Mouse (Mus musculus) CH12.LX (cell line): Measurements from ENCODE around the gene Crabp1. TPM values are rescaled to one million over a fixed set of nuclear protein-coding genes. Genes with fewer than 3 reads are reported as not detected.

ENCODE experiments used
- DNase-seq: peaks from one replicate; pipeline ENCODE4 v3.0.0-alpha.2; 2013; ENCODE audit errors: extremely low read depth
- H3K27ac ChIP-seq: 2 replicates; pipeline ENCODE4 v1.5.1; 2012; ENCODE audit warnings: low read depth, mild to moderate bottlenecking, control low read depth, moderate library complexity; ENCODE audit not compliant: insufficient read depth
- H3K27me3 ChIP-seq: replicated peaks from 2 replicates; pipeline ENCODE3; 2012; ENCODE audit warnings: inconsistent platforms
- H3K36me3 ChIP-seq, 2 experiments: replicated peaks in 1 of 2; 2 replicates each; pipeline versions ENCODE3 to v1.6.1; 2012; ENCODE audit warnings: inconsistent platforms in 1 of 2, low read length in 1 of 2, mild to moderate bottlenecking in 1 of 2, mixed read lengths in 1 of 2, moderate library complexity in 1 of 2; ENCODE audit not compliant: control insufficient read depth in 1 of 2, insufficient read depth in 1 of 2
- H3K4me1 ChIP-seq, 2 experiments: 2 replicates each; pipeline ENCODE4 v1.6.1; 2012; ENCODE audit warnings: inconsistent platforms in 1 of 2, moderate library complexity in 1 of 2; ENCODE audit not compliant: insufficient read depth in 2 of 2, control insufficient read depth in 1 of 2
- H3K4me2 ChIP-seq: 2 replicates; pipeline ENCODE4 v1.6.1; 2012; ENCODE audit warnings: low read depth, mild to moderate bottlenecking, control low read depth; ENCODE audit not compliant: poor library complexity, insufficient read depth, severe bottlenecking
- H3K4me3 ChIP-seq, 3 experiments: fragments of 150-350 bp in 1 of 3; sonication (generic) in 1 of 3; replicated peaks in 1 of 3; 2 replicates each; pipeline versions ENCODE3 to v1.5.1; 2011 to 2012; ENCODE audit warnings: low read depth in 2 of 3, low read length in 2 of 3, mild to moderate bottlenecking in 2 of 3, moderate library complexity in 2 of 3, control low read depth in 1 of 3, improper control_type of control experiment in 1 of 3, inconsistent platforms in 1 of 3, mixed read lengths in 1 of 3; ENCODE audit not compliant: poor library complexity in 1 of 3
- H3K79me2 ChIP-seq: replicated peaks from 2 replicates; pipeline ENCODE4 v1.6.1; 2012; ENCODE audit warnings: mild to moderate bottlenecking, moderate library complexity; ENCODE audit not compliant: control insufficient read depth, poor library complexity, insufficient read depth, severe bottlenecking; ENCODE audit errors: extremely low read depth
- H3K9ac ChIP-seq: 2 replicates; pipeline ENCODE4 v1.6.1; 2012; ENCODE audit warnings: low read depth, mild to moderate bottlenecking, control low read depth, moderate library complexity; ENCODE audit not compliant: insufficient read depth
- H3K9me3 ChIP-seq: replicated peaks from 2 replicates; pipeline ENCODE3; 2012; ENCODE audit warnings: low read length, inconsistent platforms, mixed read lengths
- BHLHE40 ChIP-seq: IDR thresholded peaks from 2 replicates; pipeline ENCODE4 v1.6.1; 2011; ENCODE audit warnings: mild to moderate bottlenecking, low read depth, low read length, improper control_type of control experiment
- CHD1 ChIP-seq: IDR thresholded peaks from 2 replicates; pipeline ENCODE4 v1.6.1; 2012; ENCODE audit warnings: low read depth, low read length, improper control_type of control experiment, inconsistent platforms
- CHD2 ChIP-seq: IDR thresholded peaks from 2 replicates; pipeline ENCODE4 v1.6.1; 2011; ENCODE audit warnings: low read length, improper control_type of control experiment
- CTCF ChIP-seq, 2 experiments: IDR thresholded peaks in 1 of 2; conservative IDR thresholded peaks in 1 of 2; 2 replicates each; pipeline ENCODE4 v1.5.1; 2011 to 2012; ENCODE audit warnings: low read depth in 2 of 2, low read length in 2 of 2, improper control_type of control experiment in 1 of 2, inconsistent platforms in 1 of 2, mild to moderate bottlenecking in 1 of 2, moderate library complexity in 1 of 2
- ELF1 ChIP-seq: IDR thresholded peaks from 2 replicates; pipeline ENCODE4 v1.6.1; 2014; ENCODE audit warnings: low read depth, mild to moderate bottlenecking, inconsistent platforms, low read length, improper control_type of control experiment
- GABPA ChIP-seq: IDR thresholded peaks from 2 replicates; pipeline ENCODE4 v1.6.1; 2012; ENCODE audit warnings: low read depth, low read length, improper control_type of control experiment, inconsistent platforms; ENCODE audit not compliant: insufficient replicate concordance
- HCFC1 ChIP-seq: IDR thresholded peaks from 2 replicates; pipeline ENCODE4 v1.6.1; 2012; ENCODE audit warnings: low read depth, mild to moderate bottlenecking, inconsistent platforms, low read length, improper control_type of control experiment
- IRF4 ChIP-seq: IDR thresholded peaks from 2 replicates; pipeline ENCODE4 v1.6.1; 2014; ENCODE audit warnings: low read depth, mild to moderate bottlenecking, inconsistent platforms, low read length, improper control_type of control experiment
- JUND ChIP-seq: conservative IDR thresholded peaks from 2 replicates; pipeline ENCODE4 v1.6.1; 2011; ENCODE audit warnings: low read depth, low read length, improper control_type of control experiment
- KAT2A ChIP-seq: IDR thresholded peaks from 2 replicates; pipeline ENCODE4 v1.6.1; 2012; ENCODE audit warnings: low read length, improper control_type of control experiment, inconsistent platforms; ENCODE audit not compliant: insufficient replicate concordance
- MAFK ChIP-seq: IDR thresholded peaks from 2 replicates; pipeline ENCODE4 v1.6.1; 2011; ENCODE audit warnings: low read length, improper control_type of control experiment; ENCODE audit not compliant: insufficient replicate concordance
- MAX ChIP-seq: IDR thresholded peaks from 2 replicates; pipeline ENCODE4 v1.6.1; 2011; ENCODE audit warnings: low read length, improper control_type of control experiment
- MAZ ChIP-seq: IDR thresholded peaks from 2 replicates; pipeline ENCODE4 v1.6.1; 2012; ENCODE audit warnings: low read depth, mild to moderate bottlenecking, inconsistent platforms, low read length, improper control_type of control experiment, moderate library complexity
- MEF2A ChIP-seq: IDR thresholded peaks from 2 replicates; pipeline ENCODE4 v1.6.1; 2014; ENCODE audit warnings: low read depth, mild to moderate bottlenecking, inconsistent platforms, low read length, improper control_type of control experiment, borderline replicate concordance
- MYC ChIP-seq: IDR thresholded peaks from 2 replicates; pipeline ENCODE4 v1.6.1; 2011; ENCODE audit warnings: low read depth, mild to moderate bottlenecking, improper control_type of control experiment, low read length
- NRF1 ChIP-seq: IDR thresholded peaks from 2 replicates; pipeline ENCODE4 v1.6.1; 2014; ENCODE audit warnings: low read depth, mild to moderate bottlenecking, inconsistent platforms, low read length, improper control_type of control experiment, moderate library complexity
- PAX5 ChIP-seq: IDR thresholded peaks from 2 replicates; pipeline ENCODE4 v1.6.1; 2012; ENCODE audit warnings: low read length, inconsistent platforms, mixed read lengths
- POLR2A ChIP-seq: IDR thresholded peaks from 2 replicates; pipeline ENCODE4 v1.6.1; 2011; ENCODE audit warnings: low read depth, mild to moderate bottlenecking, improper control_type of control experiment, low read length
- POLR2AphosphoS2 ChIP-seq: IDR thresholded peaks from 2 replicates; pipeline ENCODE4 v1.6.1; 2011; ENCODE audit warnings: low read depth, low read length, improper control_type of control experiment
- SIN3A ChIP-seq: IDR thresholded peaks from 2 replicates; pipeline ENCODE4 v1.6.1; 2012; ENCODE audit warnings: low read length, improper control_type of control experiment, inconsistent platforms
- SMC3 ChIP-seq: IDR thresholded peaks from 2 replicates; pipeline ENCODE4 v1.6.1; 2011; ENCODE audit warnings: low read depth, low read length, improper control_type of control experiment
- TCF12 ChIP-seq: IDR thresholded peaks from 2 replicates; pipeline ENCODE4 v1.6.1; 2014; ENCODE audit warnings: low read depth, mild to moderate bottlenecking, inconsistent platforms, low read length, improper control_type of control experiment
- UBTF ChIP-seq: IDR thresholded peaks from 2 replicates; pipeline ENCODE4 v1.6.1; 2012; ENCODE audit warnings: low read depth, mild to moderate bottlenecking, inconsistent platforms, low read length, improper control_type of control experiment, moderate library complexity
- ZC3H11A ChIP-seq: IDR thresholded peaks from 2 replicates; pipeline ENCODE4 v1.6.1; 2012; ENCODE audit warnings: low read depth, mild to moderate bottlenecking, inconsistent platforms, low read length, improper control_type of control experiment
- ZKSCAN1 ChIP-seq: IDR thresholded peaks from 2 replicates; pipeline ENCODE4 v1.6.1; 2012; ENCODE audit warnings: low read depth, inconsistent platforms, low read length, improper control_type of control experiment, borderline replicate concordance
- ZMIZ1 ChIP-seq: IDR thresholded peaks from 2 replicates; pipeline ENCODE4 v1.6.1; 2012; ENCODE audit warnings: low read depth, mild to moderate bottlenecking, inconsistent platforms, low read length, improper control_type of control experiment
- dilution Hi-C: fragments of 300-500 bp; cut with MboI; formaldehyde crosslinking; loops from 2 replicates; pipeline ENCODE4 v1.14.3; 2020; ENCODE audit warnings: low sequenced_read_pairs; ENCODE audit not compliant: extremely low pct_unique_long_range_greater_than_20kb, extremely low pct_ligation_motif_present
- in situ Hi-C: fragments of 300-500 bp; cut with MboI; formaldehyde crosslinking; loops from 3 replicates; pipeline ENCODE4 v1.14.3; 2019; ENCODE audit warnings: low sequenced_read_pairs, low pct_ligation_motif_present, low pct_unique_long_range_greater_than_20kb, mixed read lengths
- polyA plus RNA-seq: library from polyadenylated mRNA; unstranded; fragments of >175 nt; gene quantifications from 2 replicates; pipeline ENCODE4 v1.2.1, GENCODE M21; 2012; ENCODE audit warnings: low read depth; ENCODE audit not compliant: insufficient read length
- total RNA-seq, 2 experiments: library from RNA; depleted of rRNA; stranded (reverse); fragments of 300-350 nt in 1 of 2; fragments of >200 nt in 1 of 2; gene quantifications; 2 replicates each; pipeline ENCODE4 v1.2.3; 2012 to 2014

Crabp1 gene
- total and polyA plus RNA-seq, 3 experiments = not detected

DNA sequence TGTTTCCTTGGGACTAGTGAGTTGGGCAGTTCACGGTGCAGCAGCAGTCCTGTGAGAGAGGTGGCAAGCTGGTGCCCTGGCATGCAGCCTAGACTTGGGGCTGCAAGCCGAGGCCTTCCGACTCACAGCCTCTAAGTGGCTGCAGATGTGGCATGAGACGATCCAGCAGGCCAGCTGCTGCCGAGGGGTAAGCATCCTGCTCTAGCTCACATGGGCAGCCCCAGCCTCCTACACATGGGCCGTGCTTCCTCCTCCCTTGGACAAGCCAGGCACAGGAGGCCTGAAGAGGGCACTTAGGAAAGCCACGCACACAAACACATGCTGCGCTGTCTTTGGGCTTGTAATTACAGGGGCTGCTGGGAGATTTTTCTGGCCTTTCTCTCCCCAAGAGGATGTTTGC is 23.2 kb downstream of the Crabp1 start:
- dilution Hi-C loops = no loop called here
- H3K36me3 ChIP-seq = no peaks in the 10 kb centered on the region
- in situ Hi-C loops = no loop called here
- H3K27me3 ChIP-seq = peaks cover 14% of the 10 kb centered on the region
- H3K9me3 ChIP-seq = peaks cover 10% of the 10 kb centered on the region
- no peak overlapping the region for H3K9ac ChIP-seq
- H3K4me1 ChIP-seq = peaks cover 0 to 11% of the 10 kb centered on the region in 2 experiments; a peak in 2 of 4 replicates
- no peaks in the 10 kb centered on the region for H3K79me2 ChIP-seq
- no peak overlapping the region for H3K27ac ChIP-seq
- no peak overlapping the region for H3K4me2 ChIP-seq
- DNase-seq = no peak
- no peak overlapping the region for H3K4me3 ChIP-seq
- no peak for TF ChIP-seq SMC3
- TF ChIP-seq HCFC1 = no peak
- no peak for TF ChIP-seq MYC
- TF ChIP-seq POLR2AphosphoS2 = no peak
- no peak for TF ChIP-seq CHD2

DNA sequence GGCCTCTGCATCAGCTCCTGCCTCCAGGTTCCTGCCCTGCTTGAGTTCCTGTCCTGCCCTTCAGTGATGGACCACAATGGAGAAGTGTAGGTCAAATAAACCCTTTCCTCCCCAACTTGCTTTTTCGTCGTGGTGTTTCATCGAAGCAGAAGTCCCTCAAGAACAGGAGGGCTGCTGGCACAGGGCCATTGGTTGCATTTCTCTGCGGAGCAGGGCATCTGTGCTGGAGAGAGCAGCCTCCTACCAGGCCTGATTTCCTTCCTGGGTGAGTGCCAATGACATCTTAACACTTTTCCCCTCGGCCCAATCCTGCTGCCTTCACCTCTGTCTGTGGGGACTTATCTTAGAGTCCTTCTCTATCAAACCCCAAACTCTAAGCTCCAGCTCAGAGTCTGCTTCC is 25.7 kb downstream of the Crabp1 start:
- dilution Hi-C loops = no loop called here
- no peak overlapping the region for H3K9ac ChIP-seq
- H3K4me1 ChIP-seq = peaks cover 0 to 11% of the 10 kb centered on the region in 2 experiments; a peak in 2 of 4 replicates
- TF ChIP-seq TCF12 = no peak
- peaks cover 10% of the 10 kb centered on the region for H3K9me3 ChIP-seq
- no peak overlapping the region for H3K4me2 ChIP-seq
- in situ Hi-C loops = no loop called here
- peaks cover 19% of the 10 kb centered on the region for H3K27me3 ChIP-seq
- H3K36me3 ChIP-seq = no peaks in the 10 kb centered on the region
- no peak overlapping the region for H3K4me3 ChIP-seq
- no peaks in the 10 kb centered on the region for H3K79me2 ChIP-seq
- H3K27ac ChIP-seq = no peak overlapping the region
- DNase-seq = no peak

DNA sequence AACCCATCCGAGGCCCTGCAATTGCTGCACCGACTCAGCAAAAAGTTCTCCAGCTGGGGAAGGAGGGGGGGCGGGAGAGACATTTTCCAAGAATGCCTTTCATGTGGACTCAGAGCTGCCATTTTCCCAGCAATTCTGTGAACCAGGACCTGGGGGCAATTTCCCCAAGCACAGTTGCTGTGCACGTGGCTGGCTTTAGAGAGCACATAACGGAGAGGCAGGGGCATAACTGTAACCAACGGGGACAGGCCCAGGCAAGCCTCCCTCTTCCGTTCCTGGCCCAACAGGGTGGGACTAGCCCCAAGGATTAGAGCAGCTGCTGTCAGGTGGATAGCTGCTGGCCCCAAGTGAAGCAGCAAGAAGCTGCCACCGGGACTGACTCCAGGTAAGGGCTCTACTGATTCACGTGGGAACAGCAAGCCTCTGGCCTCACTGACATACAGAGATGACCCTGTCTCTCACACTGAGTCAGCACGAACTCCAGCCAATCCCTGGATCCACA is 37.0 kb downstream of the Crabp1 start:
- no peaks in the 10 kb centered on the region for H3K36me3 ChIP-seq
- peaks cover 11 to 33% of the 10 kb centered on the region in 2 experiments for H3K4me1 ChIP-seq
- peak overlapping the region in 1 of 3 experiments; percentile 7 for H3K4me3 ChIP-seq
- H3K79me2 ChIP-seq = no peaks in the 10 kb centered on the region
- no peak overlapping the region for H3K27ac ChIP-seq
- dilution Hi-C loops (no loop called here), in situ Hi-C loops (no loop called here)
- H3K9ac ChIP-seq = peak overlapping the region; percentile 8
- peak; percentile 40 for DNase-seq
- H3K27me3 ChIP-seq = no peaks in the 10 kb centered on the region
- peak overlapping the region; percentile 1; the same call in 1 of the 2 replicates for H3K4me2 ChIP-seq
- H3K9me3 ChIP-seq = peaks cover 1% of the 10 kb centered on the region
- TF ChIP-seq POLR2AphosphoS2 (no peak), POLR2A (peak; percentile 53; the same call in 1 of the 2 replicates), BHLHE40 (peak; percentile 81), PAX5 (no peak), MAZ (no peak), MAX (peak; percentile 89), GABPA (no peak), HCFC1 (no peak), ZMIZ1 (no peak), UBTF (no peak), JUND (no peak), ZC3H11A (no peak), ELF1 (no peak), CTCF (conservative IDR thresholded peaks at IDR 0.05 in 1 of 2, IDR thresholded peaks at IDR 0.05 in 1 of 2; ENCODE audit: low read depth in 2 of 2, low read length in 2 of 2) (no peak), CHD1 (peak; percentile 77; the same call in 1 of the 2 replicates), KAT2A (no peak), SIN3A (no peak), ZKSCAN1 (no peak), IRF4 (peak; percentile 35; the same call in 1 of the 2 replicates), TCF12 (no peak), NRF1 (no peak), MEF2A (no peak), MAFK (peak; percentile 42; the same call in 1 of the 2 replicates)
